8 mouse cellular contexts compared by ENCODE assay signal in genomic region chr3:96558668-96559196, GRCm38 (mm10). TPM values are rescaled to one million over a fixed set of nuclear protein-coding genes. Genes with fewer than 3 reads are reported as not detected.
DNase-seq lines count a peak whose midpoint lies in the region; ATAC-seq lines count a peak whose summit lies in the region.

No protein-coding gene starts in this region.

- ATAC-seq in forebrain, embryonic 12.5 days (ENCODE audit: low FRiP score) = no peak
- no peak for ATAC-seq in kidney, embryonic 16.5 days (ENCODE audit: low FRiP score, low TSS enrichment)
- no peak for ATAC-seq in neural tube, embryonic 14.5 days (ENCODE audit: low read depth)

- H3K27ac ChIP-seq in forebrain, embryonic 12.5 days = no peak overlapping the region
- H3K27ac ChIP-seq in kidney, embryonic 16.5 days (ENCODE audit: low read length) = peak overlapping the region; percentile 97
- H3K27ac ChIP-seq in neural tube, embryonic 14.5 days (ENCODE audit: low read depth, low read length) = peak overlapping the region; percentile 52; the same call in 1 of the 2 replicates

- H3K4me2 ChIP-seq in forebrain, embryonic 12.5 days = peak overlapping the region; percentile 67
- H3K4me2 ChIP-seq in kidney, embryonic 16.5 days (replicated peaks; ENCODE audit: low read depth, low read length) = peak overlapping the region; percentile 73
- peak overlapping the region; percentile 79 for H3K4me2 ChIP-seq in neural tube, embryonic 14.5 days (ENCODE audit: low read depth, low read length)

- peak overlapping the region; percentile 63 for H3K4me3 ChIP-seq in forebrain, embryonic 12.5 days (replicated peaks)
- H3K4me3 ChIP-seq in kidney, embryonic 16.5 days (ENCODE audit: low read length) = peak overlapping the region; percentile 93
- H3K4me3 ChIP-seq in neural tube, embryonic 14.5 days (ENCODE audit: low read depth, low read length) = peak overlapping the region; percentile 73

- peaks cover 22% of the 10 kb centered on the region for H3K36me3 ChIP-seq in forebrain, embryonic 12.5 days (replicated peaks)
- peaks cover 20% of the 10 kb centered on the region for H3K36me3 ChIP-seq in kidney, embryonic 16.5 days (ENCODE audit: insufficient read depth, low read length)
- no peaks in the 10 kb centered on the region; the same call in 1 of the 2 replicates for H3K36me3 ChIP-seq in neural tube, embryonic 14.5 days (ENCODE audit: control insufficient read depth, insufficient read depth, low read length)

- H3K9me3 ChIP-seq in forebrain, embryonic 12.5 days = no peaks in the 10 kb centered on the region
- H3K9me3 ChIP-seq in kidney, embryonic 16.5 days (ENCODE audit: low read length) = no peaks in the 10 kb centered on the region
- no peaks in the 10 kb centered on the region for H3K9me3 ChIP-seq in neural tube, embryonic 14.5 days (ENCODE audit: control insufficient read depth, low read length)

- 46% methylated on average over 10 of the region's 10 CpGs for WGBS in forebrain, embryonic 12.5 days
- WGBS in kidney, embryonic 16.5 days = 18% methylated on average over 10 of the region's 10 CpGs
- WGBS in neural tube, embryonic 14.5 days = 33% methylated on average over 10 of the region's 10 CpGs

- DNase-seq in spleen, adult 12 weeks (ENCODE audit: low spot score) = peak; percentile 18
- DNase-seq in spleen, postnatal 4 days (ENCODE audit: low spot score in 2 of 2) = no peak
- no peak for DNase-seq in layer of hippocampus, postnatal 14 days (ENCODE audit: low spot score in 2 of 2)
- no peak for DNase-seq in urinary bladder, adult 18-20 months (ENCODE audit: low spot score in 2 of 2)
- DNase-seq in left cerebral cortex, adult 8-10 months (ENCODE audit: low spot score in 2 of 2) = no peak

- peaks cover 53% of the 10 kb centered on the region for H3K4me1 ChIP-seq in forebrain, embryonic 12.5 days
- peaks cover 54% of the 10 kb centered on the region for H3K4me1 ChIP-seq in kidney, embryonic 16.5 days (ENCODE audit: insufficient read depth, low read length)
- H3K4me1 ChIP-seq in neural tube, embryonic 14.5 days (ENCODE audit: control insufficient read depth, insufficient read depth, low read length) = peaks cover 32% of the 10 kb centered on the region

- H3K9ac ChIP-seq in forebrain, embryonic 12.5 days = peak overlapping the region; percentile 63
- peak overlapping the region; percentile 97 for H3K9ac ChIP-seq in kidney, embryonic 16.5 days (replicated peaks; ENCODE audit: low read length)
- peak overlapping the region; percentile 67 for H3K9ac ChIP-seq in neural tube, embryonic 14.5 days (replicated peaks; ENCODE audit: low read depth, low read length)

- H3K27me3 ChIP-seq in forebrain, embryonic 12.5 days = no peaks in the 10 kb centered on the region
- H3K27me3 ChIP-seq in kidney, embryonic 16.5 days (ENCODE audit: insufficient read depth, low read length) = no peaks in the 10 kb centered on the region
- no peaks in the 10 kb centered on the region for H3K27me3 ChIP-seq in neural tube, embryonic 14.5 days (ENCODE audit: control insufficient read depth, insufficient read depth, low read length)

RNA-seq across cellular contexts. Expression of gene Txnip, which starts 1.0 kb away (rescaled TPM):
- 40.4 and 40.8 TPM in 2 replicates for polyA plus RNA-seq in forebrain, embryonic 12.5 days (2016; fragmentation: Nextera tagmentation; extraction: Ambion mirVana)
- polyA plus RNA-seq in kidney, embryonic 16.5 days (2015; fragmentation: Nextera tagmentation; extraction: Ambion mirVana) = 191 and 197 TPM in 2 replicates
- polyA plus RNA-seq in neural tube, embryonic 14.5 days (2014; fragmentation: Nextera tagmentation; extraction: Ambion mirVana) = 48.9 and 75.6 TPM in 2 replicates
- total RNA-seq in layer of hippocampus, postnatal 14 days (2021) = 10 to 100 TPM; 48.3 to 49.8 TPM
- total RNA-seq in left cerebral cortex, adult 8-10 months (2022) = 10 to 100 TPM; 21.7 to 37.3 (median 26.8) TPM

RNA-seq across cellular contexts. Expression of gene Gm16253, which starts 18.1 kb away (rescaled TPM):
- polyA plus RNA-seq in forebrain, embryonic 12.5 days (2016; fragmentation: Nextera tagmentation; extraction: Ambion mirVana) = 1.3 and 1.7 TPM in 2 replicates
- 1.3 TPM in 2 replicates for polyA plus RNA-seq in kidney, embryonic 16.5 days (2015; fragmentation: Nextera tagmentation; extraction: Ambion mirVana)
- polyA plus RNA-seq in neural tube, embryonic 14.5 days (2014; fragmentation: Nextera tagmentation; extraction: Ambion mirVana) = 0.90 and 1.2 TPM in 2 replicates
- total RNA-seq in layer of hippocampus, postnatal 14 days (2021) = not detected
- not detected for total RNA-seq in left cerebral cortex, adult 8-10 months (2022)

RNA-seq across cellular contexts. Expression of gene Hfe2, which starts 33.8 kb away (rescaled TPM):
- polyA plus RNA-seq in forebrain, embryonic 12.5 days (2016; fragmentation: Nextera tagmentation; extraction: Ambion mirVana) = 0.54 and 0.84 TPM in 2 replicates
- 0.37 and 0.69 TPM in 2 replicates for polyA plus RNA-seq in kidney, embryonic 16.5 days (2015; fragmentation: Nextera tagmentation; extraction: Ambion mirVana)
- polyA plus RNA-seq in neural tube, embryonic 14.5 days (2014; fragmentation: Nextera tagmentation; extraction: Ambion mirVana) = 1.3 and 2.0 TPM in 2 replicates
- under 1 TPM in 1 of 2 experiments, not detected in 1; 0.16 TPM for total RNA-seq in layer of hippocampus, postnatal 14 days (2021)
- 1 to 10 TPM; 1.4 to 2.0 (median 1.7) TPM for total RNA-seq in left cerebral cortex, adult 8-10 months (2022)

RNA-seq across cellular contexts. Expression of gene Polr3gl, which starts 35.2 kb away (rescaled TPM):
- polyA plus RNA-seq in forebrain, embryonic 12.5 days (2016; fragmentation: Nextera tagmentation; extraction: Ambion mirVana) = 40.1 and 40.7 TPM in 2 replicates
- 32.1 and 35.8 TPM in 2 replicates for polyA plus RNA-seq in kidney, embryonic 16.5 days (2015; fragmentation: Nextera tagmentation; extraction: Ambion mirVana)
- 20.5 and 22.9 TPM in 2 replicates for polyA plus RNA-seq in neural tube, embryonic 14.5 days (2014; fragmentation: Nextera tagmentation; extraction: Ambion mirVana)
- total RNA-seq in layer of hippocampus, postnatal 14 days (2021) = 10 to 100 TPM; 26.7 to 29.7 TPM
- 10 to 100 TPM; 22.8 to 26.6 (median 24.3) TPM for total RNA-seq in left cerebral cortex, adult 8-10 months (2022)

RNA-seq across cellular contexts. Expression of gene Ankrd34a, which starts 37.7 kb away (rescaled TPM):
- 4.0 and 4.4 TPM in 2 replicates for polyA plus RNA-seq in forebrain, embryonic 12.5 days (2016; fragmentation: Nextera tagmentation; extraction: Ambion mirVana)
- 2.2 and 2.3 TPM in 2 replicates for polyA plus RNA-seq in kidney, embryonic 16.5 days (2015; fragmentation: Nextera tagmentation; extraction: Ambion mirVana)
- 18.6 and 21.0 TPM in 2 replicates for polyA plus RNA-seq in neural tube, embryonic 14.5 days (2014; fragmentation: Nextera tagmentation; extraction: Ambion mirVana)
- total RNA-seq in layer of hippocampus, postnatal 14 days (2021) = 10 to 100 TPM; 45.9 to 51.8 TPM
- total RNA-seq in left cerebral cortex, adult 8-10 months (2022) = 10 to 100 TPM; 60.4 to 65.0 (median 61.0) TPM
